Mouse (Mus musculus) midbrain, embryonic 11.5 days (tissue): ENCODE data around the gene Msh3. TPM values are rescaled to one million over a fixed set of nuclear protein-coding genes. Genes with fewer than 3 reads are reported as not detected.

Experiments
- ATAC-seq: fragments of 200-750 bp; cut with Nextera tagmentation; 2 replicates; pipeline ENCODE4 v1.8.0; 2017; ENCODE audit warnings: moderate TSS enrichment, moderate library complexity; ENCODE audit not compliant: low FRiP score
- DNase-seq: peaks from one replicate; pipeline ENCODE4 v3.0.0; 2015; ENCODE audit warnings: low spot score; ENCODE audit errors: missing footprints
- H3K27ac ChIP-seq: fragments of 300-500 bp; sonication (generic); 2 replicates; pipeline ENCODE4 v1.5.1; 2014; ENCODE audit warnings: low read depth, low read length
- H3K27me3 ChIP-seq: fragments of 300-500 bp; sonication (generic); 2 replicates; pipeline ENCODE4 v1.6.1; 2014; ENCODE audit warnings: mild to moderate bottlenecking, low read length, moderate library complexity, mixed read lengths; ENCODE audit not compliant: control insufficient read depth, insufficient read depth
- H3K36me3 ChIP-seq: fragments of 300-500 bp; sonication (generic); 2 replicates; pipeline ENCODE4 v1.6.1; 2014; ENCODE audit warnings: mild to moderate bottlenecking, low read length, moderate library complexity, mixed read lengths; ENCODE audit not compliant: control insufficient read depth, insufficient read depth
- H3K4me1 ChIP-seq: fragments of 300-500 bp; sonication (generic); 2 replicates; pipeline ENCODE4 v1.6.1; 2014; ENCODE audit warnings: low read length; ENCODE audit not compliant: control insufficient read depth, insufficient read depth
- H3K4me2 ChIP-seq: fragments of 300-500 bp; sonication (generic); 2 replicates; pipeline ENCODE4 v1.6.1; 2014; ENCODE audit warnings: mild to moderate bottlenecking, moderate library complexity
- H3K4me3 ChIP-seq: fragments of 300-500 bp; sonication (generic); 2 replicates; pipeline ENCODE4 v1.5.1; 2014; ENCODE audit warnings: low read depth, low read length
- H3K9ac ChIP-seq: fragments of 300-500 bp; sonication (generic); 2 replicates; pipeline ENCODE4 v1.6.1; 2014; ENCODE audit warnings: low read length
- H3K9me3 ChIP-seq: fragments of 300-500 bp; sonication (generic); 2 replicates; pipeline ENCODE4 v1.6.1; 2016; ENCODE audit warnings: low read length; ENCODE audit not compliant: control insufficient read depth
- WGBS: fragments of 180-500 bp; shearing (Covaris S2); extraction: QIAGEN DNeasy Blood & Tissue Kit; methylation state at CpG from one replicate; pipeline ENCODE4 v1.1.7; 2014; 5-methylcytosine and 5-hydroxymethylcytosine counted together
- polyA plus RNA-seq: library from polyadenylated mRNA; unstranded; fragments of >200 nt; fragmentation: Nextera tagmentation; extraction: Ambion mirVana; gene quantifications from 2 replicates; pipeline ENCODE4 v1.2.1, GENCODE M21; 2014

Gene Msh3
- polyA plus RNA-seq, 1 experiment from 2014 or later, result 35.3 TPM

DNA sequence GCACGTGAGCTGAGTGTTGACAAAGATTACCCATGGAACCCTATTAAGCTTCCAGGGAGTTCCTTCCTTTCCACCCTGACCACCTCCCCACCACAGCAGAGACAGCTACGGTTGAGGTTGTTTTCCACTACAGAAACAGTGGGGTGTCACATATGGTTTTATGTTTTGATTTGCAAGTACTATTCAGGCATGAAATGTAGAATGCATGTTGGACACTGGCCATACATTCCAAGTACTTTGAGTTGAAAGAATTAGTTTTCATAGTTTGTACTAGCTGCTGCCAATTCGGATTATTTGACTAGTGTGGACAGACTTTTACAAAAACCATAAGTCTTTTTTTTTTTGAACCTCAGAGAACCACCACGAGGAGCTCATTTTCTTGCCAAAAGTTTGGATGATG lies 10.5 kb upstream of the Msh3 start:
- Histone ChIP-seq H3K4me3 (no peak overlapping the region), H3K27ac (no peak overlapping the region), H3K9ac (no peak overlapping the region), H3K4me2 (no peak overlapping the region), H3K36me3 (peaks cover 17% of the 10 kb centered on the region), H3K27me3 (no peaks in the 10 kb centered on the region), H3K9me3 (no peaks in the 10 kb centered on the region), H3K4me1 (no peaks in the 10 kb centered on the region)
- WGBS, result 85% methylated on average over 4 of the region's 4 CpGs
- DNase-seq, result no peak
- no peak for ATAC-seq

DNA sequence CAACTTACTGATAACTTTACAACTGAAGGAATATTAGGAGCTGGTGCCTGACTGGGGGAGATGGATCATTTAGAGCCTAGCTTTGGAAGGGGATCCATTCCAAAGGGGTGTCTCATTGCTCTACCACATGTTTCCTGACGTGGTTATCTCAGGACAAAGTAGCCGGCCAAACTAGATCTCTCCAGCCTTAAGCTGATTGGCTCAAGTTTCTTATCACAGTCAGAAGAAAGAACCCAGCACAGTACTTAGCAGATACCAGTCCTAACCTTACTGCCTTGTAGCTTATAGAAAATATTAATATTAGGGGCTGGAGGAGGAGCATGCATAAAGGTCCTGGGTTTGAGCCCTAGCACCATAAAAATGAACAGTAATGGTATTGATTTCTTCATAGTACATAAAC lies 6.8 kb upstream of the Msh3 start:
- Histone ChIP-seq H3K27me3 (no peaks in the 10 kb centered on the region), H3K9ac (no peak overlapping the region), H3K4me2 (no peak overlapping the region), H3K27ac (no peak overlapping the region), H3K4me3 (no peak overlapping the region), H3K9me3 (no peaks in the 10 kb centered on the region), H3K36me3 (peaks cover 3% of the 10 kb centered on the region; the same call in 1 of the 2 replicates), H3K4me1 (no peaks in the 10 kb centered on the region; the same call in 1 of the 2 replicates)
- 84% methylated on average over 2 of the region's 2 CpGs for WGBS
- DNase-seq, result no peak
- no peak for ATAC-seq

DNA sequence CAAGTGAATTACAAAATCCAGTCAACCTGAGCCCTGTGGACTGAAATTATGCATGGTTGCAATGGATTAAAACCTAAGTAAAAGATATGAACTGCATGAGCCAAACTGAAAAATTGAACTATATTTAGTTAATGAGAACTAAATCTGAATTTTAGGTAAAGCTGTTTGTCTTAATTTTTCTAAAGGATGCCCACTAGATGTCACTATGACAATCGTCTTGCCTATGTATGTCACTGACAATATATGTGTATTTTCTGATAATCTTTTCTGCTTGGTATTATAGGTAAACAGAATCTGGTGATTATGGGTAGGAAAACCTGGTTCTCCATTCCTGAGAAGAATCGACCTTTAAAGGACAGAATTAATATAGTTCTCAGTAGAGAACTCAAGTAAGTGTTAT lies 2.8 kb upstream of the Msh3 start:
- Histone ChIP-seq H3K4me2 (no peak overlapping the region), H3K27me3 (no peaks in the 10 kb centered on the region), H3K9me3 (no peaks in the 10 kb centered on the region), H3K27ac (no peak overlapping the region), H3K4me3 (no peak overlapping the region), H3K4me1 (peaks cover 10% of the 10 kb centered on the region; the same call in 1 of the 2 replicates), H3K9ac (no peak overlapping the region), H3K36me3 (no peaks in the 10 kb centered on the region)
- 66% methylated on average over 2 of the region's 2 CpGs for WGBS
- DNase-seq (no peak), ATAC-seq (no peak)

DNA sequence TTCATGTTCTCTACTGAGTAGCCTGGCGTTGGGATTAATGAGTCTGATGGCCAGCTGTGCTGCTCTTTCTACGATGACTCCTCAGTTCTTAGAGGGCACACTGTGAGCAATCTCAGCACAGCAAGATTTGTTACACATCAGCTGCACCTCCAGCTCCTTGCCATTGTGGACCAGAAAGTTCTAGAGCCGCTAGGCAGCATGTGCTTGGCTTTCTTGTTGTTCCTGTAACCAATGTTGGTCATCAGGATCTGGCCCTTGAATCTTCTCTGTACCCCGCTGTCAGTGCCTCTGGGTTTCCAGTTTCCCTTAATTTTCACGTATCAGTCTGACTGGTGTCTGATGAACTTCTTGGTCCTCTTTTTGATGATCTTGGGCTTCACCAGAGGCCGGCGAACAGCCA lies 1.6 kb upstream of the Msh3 start:
- no peaks in the 10 kb centered on the region; the same call in 1 of the 2 replicates for H3K36me3 ChIP-seq
- no peak for DNase-seq

DNA sequence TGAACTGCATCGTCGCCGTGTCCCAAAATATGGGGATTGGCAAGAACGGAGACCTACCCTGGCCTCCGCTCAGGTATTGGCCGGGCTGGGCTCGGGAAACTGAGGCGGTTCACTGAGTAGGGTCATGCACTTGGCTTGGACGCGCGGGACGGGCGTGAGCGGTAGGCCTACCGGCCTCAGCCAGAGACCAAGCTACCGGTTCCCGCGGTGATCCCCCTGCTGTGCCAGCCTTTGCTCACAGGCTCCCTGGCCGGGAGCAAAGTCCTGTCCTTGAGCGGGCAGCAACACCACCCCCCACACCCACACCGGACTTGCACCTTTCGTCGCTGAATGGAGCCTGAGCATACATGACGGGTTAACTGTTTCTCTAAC lies 455 bp upstream of the Msh3 start:
- DNase-seq (no peak), ATAC-seq (peak; percentile 64)
- Histone ChIP-seq H3K4me3 (peak overlapping the region; percentile 68), H3K9ac (peak overlapping the region; percentile 73), H3K9me3 (no peaks in the 10 kb centered on the region), H3K4me2 (peak overlapping the region; percentile 90), H3K4me1 (peaks cover 10% of the 10 kb centered on the region; the same call in 1 of the 2 replicates), H3K27ac (peak overlapping the region; percentile 36; the same call in 1 of the 2 replicates), H3K36me3 (no peaks in the 10 kb centered on the region; the same call in 1 of the 2 replicates), H3K27me3 (no peaks in the 10 kb centered on the region)
- WGBS, result 0% methylated on average over 24 of the region's 24 CpGs

More for the DNA sequence above, 1.6 kb upstream of the Msh3 start:
- Histone ChIP-seq H3K27ac (no peak overlapping the region), H3K9me3 (no peaks in the 10 kb centered on the region), H3K4me3 (peak overlapping the region; percentile 68; the same call in 1 of the 2 replicates), H3K4me2 (peak overlapping the region; percentile 90), H3K27me3 (no peaks in the 10 kb centered on the region), H3K4me1 (peaks cover 10% of the 10 kb centered on the region; the same call in 1 of the 2 replicates), H3K9ac (no peak overlapping the region)
- 73% methylated on average over 7 of the region's 7 CpGs for WGBS
- ATAC-seq, result no peak

DNA sequence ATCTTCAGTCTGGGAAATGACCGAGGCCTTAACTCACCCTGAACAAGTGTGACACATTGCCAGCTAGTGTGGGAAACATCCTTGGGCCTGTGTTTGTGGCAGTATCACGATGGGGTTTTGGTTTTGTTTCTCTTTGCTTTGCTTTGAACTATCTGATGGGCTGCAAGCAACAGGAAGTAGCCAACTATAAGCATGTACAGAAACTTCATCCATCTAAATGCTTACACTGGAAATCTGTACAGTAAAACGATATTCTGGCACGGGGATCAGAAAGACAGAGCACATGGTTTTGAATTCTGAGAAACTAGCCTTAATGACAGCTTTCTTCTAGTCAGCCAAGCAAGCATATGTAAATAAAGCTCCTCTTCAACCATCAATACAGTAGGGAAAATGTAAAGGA lies 847 bp downstream of the Msh3 start:
- H3K9me3 ChIP-seq, result no peaks in the 10 kb centered on the region
- no peak for DNase-seq
- 34% methylated on average over 4 of the region's 4 CpGs for WGBS
- H3K4me2 ChIP-seq, result peak overlapping the region; percentile 64
- no peaks in the 10 kb centered on the region for H3K27me3 ChIP-seq
- ATAC-seq, result no peak
- no peak overlapping the region for H3K27ac ChIP-seq
- H3K4me1 ChIP-seq, result peaks cover 10% of the 10 kb centered on the region; the same call in 1 of the 2 replicates
- peaks cover 2% of the 10 kb centered on the region; the same call in 1 of the 2 replicates for H3K36me3 ChIP-seq
- peak overlapping the region; percentile 68 for H3K4me3 ChIP-seq
- peak overlapping the region; percentile 63 for H3K9ac ChIP-seq

DNA sequence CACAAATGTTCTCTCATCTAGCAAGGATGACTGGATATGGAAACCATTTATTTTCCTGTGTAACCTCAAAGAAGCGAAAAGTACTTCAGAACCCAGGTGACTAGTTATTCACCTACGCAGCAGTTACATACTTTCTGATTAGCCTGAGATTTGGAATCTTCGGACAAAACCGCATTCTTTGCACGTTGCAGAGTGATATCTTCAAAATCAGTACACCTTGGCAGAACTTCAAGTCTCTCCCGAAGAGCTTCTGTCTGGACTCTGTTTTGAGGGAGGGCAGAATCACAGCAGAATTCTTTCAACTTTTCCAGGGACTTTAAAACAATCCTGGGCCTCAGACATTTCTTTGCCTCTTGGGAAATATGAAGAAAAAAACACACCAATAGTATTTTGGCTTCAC lies 3.7 kb downstream of the Msh3 start:
- H3K4me3 ChIP-seq, result no peak overlapping the region
- WGBS, result 95% methylated on average over 6 of the region's 6 CpGs
- H3K27me3 ChIP-seq, result no peaks in the 10 kb centered on the region
- no peaks in the 10 kb centered on the region for H3K9me3 ChIP-seq
- no peak overlapping the region for H3K9ac ChIP-seq
- no peak overlapping the region for H3K4me2 ChIP-seq
- peaks cover 6% of the 10 kb centered on the region; the same call in 1 of the 2 replicates for H3K4me1 ChIP-seq
- DNase-seq (no peak), ATAC-seq (no peak)
- peaks cover 2% of the 10 kb centered on the region; the same call in 1 of the 2 replicates for H3K36me3 ChIP-seq
- no peak overlapping the region for H3K27ac ChIP-seq

DNA sequence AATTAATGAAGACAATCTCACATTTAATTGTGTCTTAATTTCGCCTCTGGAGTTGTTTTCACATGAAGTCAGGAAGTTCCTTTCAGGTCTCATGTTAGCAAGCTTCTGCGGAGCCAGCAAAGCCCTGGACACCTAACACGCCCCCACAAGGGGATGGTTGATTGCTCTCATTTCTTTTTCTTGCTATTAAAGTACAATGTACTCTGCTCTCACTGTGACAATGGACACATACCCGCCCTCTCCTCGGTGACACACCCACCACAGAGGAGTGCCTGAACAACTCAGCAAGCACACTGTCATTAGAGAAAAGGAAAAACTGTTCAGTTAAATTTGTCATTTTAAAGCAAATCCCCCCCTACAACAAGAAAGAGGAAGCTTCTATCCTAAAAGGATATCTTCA lies 8.5 kb downstream of the Msh3 start:
- ATAC-seq (no peak), DNase-seq (no peak)
- 0 out of 2 replicates have a peak, but pooled peaks cover 6% of the 10 kb centered on the region for H3K36me3 ChIP-seq
- no peaks in the 10 kb centered on the region for H3K4me1 ChIP-seq
- no peak overlapping the region for H3K4me3 ChIP-seq
- H3K9ac ChIP-seq, result no peak overlapping the region
- no peak overlapping the region for H3K4me2 ChIP-seq
- H3K27me3 ChIP-seq, result no peaks in the 10 kb centered on the region
- WGBS, result 85% methylated on average over 5 of the region's 5 CpGs
- no peaks in the 10 kb centered on the region for H3K9me3 ChIP-seq
- no peak overlapping the region for H3K27ac ChIP-seq

DNA sequence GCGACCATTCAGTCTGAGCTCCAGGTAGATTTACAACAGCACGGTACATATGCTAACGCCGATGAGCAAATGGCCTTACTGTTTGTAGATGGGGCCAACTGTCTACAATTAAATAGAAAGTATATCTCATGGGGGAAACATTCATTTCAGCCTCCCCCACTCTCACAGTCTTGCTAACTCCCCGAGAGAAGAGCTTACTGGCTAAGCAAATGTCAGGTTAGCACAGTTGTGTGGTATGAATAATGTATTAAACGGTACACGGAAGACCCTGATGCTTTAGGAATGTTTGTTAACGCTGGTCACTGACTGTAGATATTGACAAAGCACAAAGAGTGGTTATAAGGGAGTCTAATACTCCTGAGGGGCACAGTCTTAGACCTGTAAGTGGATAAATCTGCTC lies 10.8 kb downstream of the Msh3 start:
- no peaks in the 10 kb centered on the region for H3K27me3 ChIP-seq
- H3K27ac ChIP-seq, result no peak overlapping the region

More for the DNA sequence above, 10.8 kb downstream of the Msh3 start:
- Histone ChIP-seq H3K4me1 (no peaks in the 10 kb centered on the region), H3K4me3 (no peak overlapping the region), H3K9ac (no peak overlapping the region), H3K36me3 (0 out of 2 replicates have a peak, but pooled peaks cover 5% of the 10 kb centered on the region), H3K4me2 (no peak overlapping the region), H3K9me3 (no peaks in the 10 kb centered on the region)
- 92% methylated on average over 8 of the region's 8 CpGs for WGBS
- no peak for DNase-seq
- peak; percentile 61 for ATAC-seq
